Mouse (Mus musculus) intestine, postnatal 0 days (tissue): ENCODE results near the gene Il21r. TPM values are rescaled to one million over a fixed set of nuclear protein-coding genes. Genes with fewer than 3 reads are reported as not detected.
A peak's percentile ranks its signal among the peaks of the same experiment; 100 is the strongest.

Experiments used
- ATAC-seq: fragments of 200-750 bp; cut with Nextera tagmentation; 2 replicates; pipeline ENCODE4 v1.8.0; 2017; ENCODE audit warnings: mild to moderate bottlenecking, moderate TSS enrichment, moderate library complexity
- H3K27ac ChIP-seq: fragments of 300-500 bp; sonication (generic); 2 replicates; pipeline ENCODE4 v1.5.1; 2014; ENCODE audit warnings: mild to moderate bottlenecking, low read depth, low read length, moderate library complexity
- H3K27me3 ChIP-seq: fragments of 300-500 bp; sonication (generic); replicated peaks from 2 replicates; pipeline ENCODE4 v1.6.1; 2014; ENCODE audit warnings: low read length, mixed read lengths; ENCODE audit not compliant: control insufficient read depth, insufficient read depth
- H3K36me3 ChIP-seq: fragments of 300-500 bp; sonication (generic); 2 replicates; pipeline ENCODE4 v1.6.1; 2014; ENCODE audit warnings: mild to moderate bottlenecking, moderate library complexity; ENCODE audit not compliant: control insufficient read depth, insufficient read depth
- H3K4me1 ChIP-seq: fragments of 300-500 bp; sonication (generic); replicated peaks from 2 replicates; pipeline ENCODE4 v1.6.1; 2014; ENCODE audit warnings: antibody characterized with exemption, low read length, mixed read lengths; ENCODE audit not compliant: control insufficient read depth, insufficient read depth
- H3K4me2 ChIP-seq: fragments of 300-500 bp; sonication (generic); replicated peaks from 2 replicates; pipeline ENCODE4 v1.6.1; 2014; ENCODE audit warnings: low read depth, mild to moderate bottlenecking, moderate library complexity
- H3K4me3 ChIP-seq: fragments of 300-500 bp; sonication (generic); 2 replicates; pipeline ENCODE4 v1.5.1; 2014; ENCODE audit warnings: low read depth, low read length
- H3K9ac ChIP-seq: fragments of 300-500 bp; sonication (generic); 2 replicates; pipeline ENCODE4 v1.6.1; 2014; ENCODE audit warnings: mild to moderate bottlenecking, low read depth, low read length
- H3K9me3 ChIP-seq: fragments of 300-500 bp; sonication (generic); 2 replicates; pipeline ENCODE4 v1.6.1; 2016; ENCODE audit warnings: mixed run types; ENCODE audit not compliant: control insufficient read depth
- CTCF ChIP-seq: sonication (generic); IDR thresholded peaks from 2 replicates; pipeline ENCODE4 v1.5.1; 2016; ENCODE audit warnings: low read depth, mild to moderate bottlenecking, control low read depth, antibody characterized with exemption, moderate library complexity
- WGBS: fragments of 180-500 bp; shearing (Covaris S2); extraction: QIAGEN DNeasy Blood & Tissue Kit; methylation state at CpG from one replicate; pipeline ENCODE4 v1.1.7; 2014; 5-methylcytosine and 5-hydroxymethylcytosine counted together
- polyA plus RNA-seq: library from polyadenylated mRNA; unstranded; fragments of >200 nt; fragmentation: Nextera tagmentation; extraction: Ambion mirVana; gene quantifications from 2 replicates; pipeline ENCODE4 v1.2.1, GENCODE M21; 2015

Il21r gene
- polyA plus RNA-seq, 1 experiment from 2014 or later = 0.09 TPM

GRCm38 (mm10) chr7:125674916-125675315 lies 71.7 kb downstream of the Il21r start:
- Histone ChIP-seq H3K27me3 (no peaks in the 10 kb centered on the region), H3K27ac (no peak overlapping the region), H3K9me3 (no peaks in the 10 kb centered on the region), H3K4me3 (no peak overlapping the region), H3K9ac (no peak overlapping the region), H3K36me3 (peaks cover 96% of the 10 kb centered on the region), H3K4me2 (no peak overlapping the region), H3K4me1 (no peaks in the 10 kb centered on the region)
- no peak for ATAC-seq
- TF ChIP-seq CTCF = peak; percentile 81
- 87% methylated on average over 2 of the region's 2 CpGs for WGBS

GRCm38 (mm10) chr7:125678756-125679155 lies 75.5 kb downstream of the Il21r start:
- no peak overlapping the region for H3K9ac ChIP-seq
- H3K27ac ChIP-seq = no peak overlapping the region
- no peak for TF ChIP-seq CTCF

DNA sequence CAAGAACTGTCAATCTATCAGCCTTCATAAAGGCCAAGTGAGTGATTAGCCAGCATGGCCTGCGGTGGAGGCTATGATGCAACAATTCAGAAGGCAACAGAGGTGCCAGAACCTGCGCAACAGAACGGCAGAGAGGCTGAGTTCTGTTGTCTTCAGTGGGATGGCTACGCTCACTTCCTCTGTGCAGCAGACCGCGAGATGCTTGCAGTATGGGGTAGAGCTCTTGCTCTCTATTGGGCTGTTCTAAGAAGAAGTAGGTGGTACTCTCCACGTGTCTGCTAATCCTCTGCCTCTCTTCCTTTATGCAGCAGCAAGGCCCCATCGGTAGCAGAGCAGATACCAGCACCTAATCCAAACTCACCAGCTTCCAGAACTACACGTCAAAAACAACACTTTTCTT lies 76.7 kb downstream of the Il21r start:
- ATAC-seq = no peak
- TF ChIP-seq CTCF = no peak

More at GRCm38 (mm10) chr7:125678756-125679155, 75.5 kb downstream of the Il21r start:
- H3K27me3 ChIP-seq = no peaks in the 10 kb centered on the region
- H3K4me3 ChIP-seq = no peak overlapping the region
- H3K4me1 ChIP-seq = no peaks in the 10 kb centered on the region
- ATAC-seq = no peak
- H3K9me3 ChIP-seq = no peaks in the 10 kb centered on the region
- WGBS = 82% methylated on average over 8 of the region's 8 CpGs
- H3K4me2 ChIP-seq = no peak overlapping the region
- peaks cover 88% of the 10 kb centered on the region for H3K36me3 ChIP-seq

More for the DNA sequence above, 76.7 kb downstream of the Il21r start:
- 88% methylated on average over 9 of the region's 9 CpGs for WGBS
- peaks cover 81% of the 10 kb centered on the region for H3K36me3 ChIP-seq
- no peaks in the 10 kb centered on the region for H3K27me3 ChIP-seq
- no peaks in the 10 kb centered on the region for H3K9me3 ChIP-seq
- H3K27ac ChIP-seq = no peak overlapping the region
- H3K9ac ChIP-seq = no peak overlapping the region
- H3K4me2 ChIP-seq = no peak overlapping the region
- no peaks in the 10 kb centered on the region for H3K4me1 ChIP-seq
- H3K4me3 ChIP-seq = no peak overlapping the region

Other genes with a start within 250 kb of the Il21r start
- gene Kdm8, start 158.8 kb upstream of the Il21r start, polyA plus RNA-seq = 3.3 and 3.5 TPM in 2 replicates
- gene Nsmce1, start 111.8 kb upstream of the Il21r start, polyA plus RNA-seq = 84.5 and 87.9 TPM in 2 replicates
- 32.3 and 35.0 TPM in 2 replicates for gene Il4ra, start 51.3 kb upstream of the Il21r start, polyA plus RNA-seq
- gene Gtf3c1, start 104.4 kb downstream of the Il21r start, polyA plus RNA-seq = 6.8 and 8.0 TPM in 2 replicates
- 2.6 and 3.1 TPM in 2 replicates for gene D430042O09Rik, start 104.5 kb downstream of the Il21r start, polyA plus RNA-seq